Mouse (Mus musculus) gastrocnemius, postnatal 36 days (tissue): ENCODE measurements around the gene Muc2. TPM values are rescaled to one million over a fixed set of nuclear protein-coding genes. Genes with fewer than 3 reads are reported as not detected.

Experiments used
- DNase-seq, 2 experiments: peaks; one replicate each; pipeline ENCODE4 v3.0.0; 2022
- intact Hi-C: fragments of 180-260 bp; cut with DNase I; formaldehyde crosslinking; loops from one replicate; pipeline ENCODE4 v1.15.1; 2025
- total RNA-seq, 2 experiments: library from RNA; stranded (reverse); gene quantifications; 2 replicates each; pipeline ENCODE4 v1.2.3; 2021

The Muc2 gene
- total RNA-seq, 2 experiments from 2014 or later: not detected

DNA sequence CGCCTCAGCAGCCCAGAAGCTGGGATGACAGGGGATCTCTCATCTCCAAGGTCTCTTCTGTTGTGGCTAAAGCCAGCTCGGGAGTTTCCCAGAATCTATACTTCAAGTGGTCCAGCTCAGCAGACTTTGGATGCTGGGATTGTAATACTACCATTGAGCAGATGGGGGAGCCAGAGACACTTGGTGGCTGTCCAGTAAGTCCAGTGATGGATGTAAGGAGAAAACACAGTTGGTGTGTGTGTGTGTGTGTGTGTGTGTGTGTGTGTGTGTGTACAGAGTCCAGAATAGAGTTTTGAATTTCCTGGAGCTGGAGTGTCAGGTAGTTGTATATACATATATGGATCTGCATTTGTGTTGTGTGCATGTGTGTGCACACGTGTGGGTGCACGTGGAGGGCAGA lies 65.7 kb downstream of the Muc2 start:
- DNase-seq: no peak
- intact Hi-C loops: no loop called here

DNA sequence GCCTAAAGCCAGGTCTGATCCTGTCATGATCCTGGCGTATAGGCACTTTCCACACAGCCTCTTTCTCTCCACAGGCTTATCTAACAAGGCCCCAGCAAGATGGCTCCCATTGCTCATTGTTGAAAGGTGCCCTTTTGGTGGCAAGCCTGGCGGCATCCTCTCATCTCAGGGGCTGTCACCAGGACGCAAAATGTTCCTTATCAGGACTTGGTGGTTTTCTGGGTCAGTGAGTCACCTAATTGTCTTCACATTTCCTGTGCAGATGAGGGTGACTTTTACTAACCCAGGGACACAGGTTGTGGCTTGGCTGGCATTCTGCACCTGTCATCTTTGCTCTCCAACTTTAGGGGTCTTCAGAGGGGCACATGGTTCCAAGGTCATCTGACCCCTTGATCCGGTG lies 68.2 kb downstream of the Muc2 start:
- DNase-seq: no peak
- intact Hi-C loops: no loop called here

DNA sequence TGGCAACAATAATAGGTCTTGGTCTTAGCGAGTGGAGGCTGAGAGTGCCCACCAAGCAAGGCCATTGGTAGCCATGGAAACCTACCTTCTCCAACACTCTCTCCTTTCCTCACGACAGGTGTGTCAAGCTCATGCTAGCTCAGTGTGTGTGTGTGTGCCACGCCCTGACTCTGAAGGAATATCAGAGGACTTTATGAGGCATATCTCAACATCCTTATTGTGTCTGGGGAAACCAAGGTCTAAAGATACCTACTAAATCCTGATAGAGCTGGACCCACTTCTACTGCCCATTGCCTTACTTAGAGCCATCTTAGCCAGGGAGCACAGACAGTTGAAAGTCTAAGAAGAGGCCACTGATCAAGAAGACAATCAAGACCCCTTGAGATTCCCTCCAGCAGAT lies 80.4 kb downstream of the Muc2 start:
- intact Hi-C loops: loop anchor here (5.0 kb wide), 1 partner anchor 157 kb away; no protein-coding TSS in a partner anchor
- no peak for DNase-seq

GRCm38 (mm10) chr7:141770988-141771387 lies 80.8 kb downstream of the Muc2 start:
- no peak for DNase-seq
- intact Hi-C loops: loop anchor here (5.0 kb wide), 1 partner anchor 156 kb away; no protein-coding TSS in a partner anchor

DNA sequence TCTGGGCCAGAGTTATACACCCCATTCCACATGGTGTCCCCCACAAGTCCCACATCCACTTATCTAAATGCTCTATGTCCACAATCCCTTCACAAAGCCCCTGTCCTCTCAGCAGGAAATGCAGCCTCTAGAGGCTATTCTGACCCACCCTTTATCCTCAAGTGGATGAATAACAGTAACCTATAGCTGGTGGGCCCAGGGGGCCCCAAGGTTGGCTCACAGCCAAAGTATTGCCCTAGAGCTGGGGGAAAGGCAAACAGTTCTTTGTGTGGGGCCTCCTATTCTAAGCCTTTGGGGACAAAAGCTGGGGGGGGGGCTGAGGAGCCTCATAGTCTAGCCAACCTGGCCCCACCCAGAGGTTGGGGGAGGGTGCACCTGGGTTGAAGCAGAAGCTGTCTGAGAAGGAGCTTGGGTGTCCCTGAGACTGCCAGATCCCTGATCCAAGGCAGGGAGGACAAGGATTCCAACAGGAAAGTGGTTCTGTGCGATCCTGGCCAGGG lies 82.0 kb downstream of the Muc2 start:
- DNase-seq: no peak
- intact Hi-C loops: loop anchor here (5.0 kb wide), 1 partner anchor 155 kb away; no protein-coding TSS in a partner anchor

DNA sequence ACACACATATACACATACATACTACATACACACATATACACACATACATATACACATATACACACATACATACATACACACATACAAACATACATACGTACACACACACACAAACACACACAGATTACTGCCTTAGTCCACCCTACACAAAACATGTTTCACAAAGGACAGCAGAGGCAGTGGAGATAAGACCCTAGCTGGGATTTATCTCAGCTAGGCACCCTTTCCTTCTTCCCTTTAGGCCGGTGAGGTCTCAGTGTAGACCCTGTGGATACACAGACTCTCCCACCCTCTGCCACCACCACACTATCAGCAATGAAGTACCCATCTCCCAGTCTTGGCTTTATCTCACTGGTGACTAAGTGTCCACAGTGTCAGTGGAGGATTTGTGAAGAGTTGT lies 84.7 kb downstream of the Muc2 start:
- intact Hi-C loops: loop anchor here (5.0 kb wide), 1 partner anchor 152 kb away; no protein-coding TSS in a partner anchor
- DNase-seq: no peak

DNA sequence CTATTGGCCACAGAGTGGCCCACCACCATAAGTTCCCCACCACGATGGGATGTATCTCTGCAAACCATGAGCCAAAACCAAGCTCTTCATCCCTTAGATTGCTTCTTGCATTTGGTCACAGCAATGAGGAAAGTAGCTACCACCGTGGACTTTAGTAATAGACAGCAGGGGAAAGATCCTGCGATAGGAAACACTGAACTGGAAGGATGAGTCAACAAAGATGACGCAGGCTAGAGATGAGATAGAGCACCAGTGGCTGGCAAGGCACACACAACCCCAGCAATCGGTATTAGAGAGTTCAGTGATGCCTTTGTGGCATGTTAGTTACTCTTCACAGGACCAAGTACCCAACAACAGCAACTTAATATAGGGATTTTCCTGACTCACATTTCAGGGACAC lies 86.1 kb downstream of the Muc2 start:
- intact Hi-C loops: no loop called here
- no peak for DNase-seq

- DNase-seq: no peak
- intact Hi-C loops: no loop called here
Observed at GRCm38 (mm10) chr7:141788677-141789452, 98.7 kb downstream of the Muc2 start, which contains the start of gene Muc5ac. Gene Muc5ac, plus strand, starts transcription at chr7:141788972.

DNA sequence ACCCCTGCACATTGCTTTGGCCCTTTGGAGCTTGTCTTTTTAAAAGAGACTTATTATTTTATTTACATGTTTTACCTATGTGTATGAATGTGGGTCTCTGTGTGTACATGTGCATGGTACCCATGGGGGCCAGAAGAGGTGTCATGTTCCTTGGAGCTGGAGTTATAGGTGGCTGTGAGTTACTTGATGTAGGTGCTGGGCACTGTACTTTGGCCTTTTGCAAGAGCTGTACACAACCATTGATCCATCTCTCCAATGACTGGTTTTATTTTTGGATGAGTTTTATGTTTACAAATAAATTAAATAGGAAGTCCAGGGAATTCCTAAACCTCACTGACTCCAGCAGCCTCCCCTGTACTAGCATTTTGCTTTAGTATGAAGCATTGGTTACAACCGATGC lies 104.1 kb downstream of the Muc2 start:
- no peak for DNase-seq
- intact Hi-C loops: no loop called here

- intact Hi-C loops: no loop called here
- no peak for DNase-seq
Observed at GRCm38 (mm10) chr7:141803206-141803605, 113.1 kb downstream of the Muc2 start.

Other genes with a start within 250 kb of the Muc2 start
- gene Pidd1, start 246.3 kb upstream of the Muc2 start, total RNA-seq: under 1 TPM; 0.15 to 0.18 TPM
- gene Rplp2, start 243.0 kb upstream of the Muc2 start, total RNA-seq: 100 to 1,000 TPM; 466 to 562 TPM
- 100 to 1,000 TPM; 306 to 361 TPM for gene Pnpla2, start 235.1 kb upstream of the Muc2 start, total RNA-seq
- gene Cracr2b, start 229.2 kb upstream of the Muc2 start, total RNA-seq: 1 to 10 TPM; 6.3 to 7.4 TPM
- gene Cd151, start 222.9 kb upstream of the Muc2 start, total RNA-seq: 10 to 100 TPM; 65.6 to 83.2 TPM
- 10 to 100 TPM; 53.1 to 58.7 TPM for gene Polr2l, start 215.2 kb upstream of the Muc2 start, total RNA-seq
- gene Tspan4, start 215.1 kb upstream of the Muc2 start, total RNA-seq: 10 to 100 TPM in 1 of 2 experiments, 1 to 10 TPM in 1; 7.2 to 14.1 TPM
- 10 to 100 TPM; 13.9 to 14.5 TPM for gene Chid1, start 150.5 kb upstream of the Muc2 start, total RNA-seq
- gene Ap2a2, start 128.2 kb upstream of the Muc2 start, total RNA-seq: 10 to 100 TPM; 45.3 to 46.6 TPM
- not detected for gene Muc6, start 35.0 kb upstream of the Muc2 start, total RNA-seq
- not detected for gene Muc5ac, start 98.6 kb downstream of the Muc2 start, total RNA-seq
- gene Muc5b, start 148.7 kb downstream of the Muc2 start, total RNA-seq: not detected
- gene Tollip, start 228.2 kb downstream of the Muc2 start, total RNA-seq: 10 to 100 TPM; 26.0 to 31.0 TPM